Mouse (Mus musculus) testis, postnatal 10 days (tissue): ENCODE measurements around the gene Fthl17f.
"Not testable (repeated sequence)": the region's sequence is repeated elsewhere in the genome, so short reads cannot be mapped to it uniquely, and the experiment has no call there.

ENCODE experiments used
- DNase-seq: peaks from one replicate; pipeline ENCODE4 v3.0.0; 2021; ENCODE audit warnings: low spot score

Gene Fthl17f

GRCm38 (mm10) chrX:9062715-9063114 lies at the start of gene Fthl17f:
Gene Fthl17f (plus strand): TSS chrX:9063015.
- not testable (repeated sequence) for DNase-seq

- DNase-seq: no peak
These were observed 46.7 kb upstream of the Fthl17f start for GRCm38 (mm10) chrX:9016079-9016478.

GRCm38 (mm10) chrX:9019481-9019880 lies 43.3 kb upstream of the Fthl17f start:
- no peak for DNase-seq

- DNase-seq: not testable (repeated sequence)
These were observed 29.6 kb upstream of the Fthl17f start, which contains the start of gene Fthl17e for GRCm38 (mm10) chrX:9033193-9033592. Gene Fthl17e (plus strand): TSS chrX:9033493.

GRCm38 (mm10) chrX:9041611-9042010 lies 21.2 kb upstream of the Fthl17f start:
- DNase-seq: peak; percentile 41

GRCm38 (mm10) chrX:9060952-9061351 lies 1.9 kb upstream of the Fthl17f start:
- DNase-seq: peak; percentile 78

GRCm38 (mm10) chrX:9062101-9062500 lies 714 bp upstream of the Fthl17f start:
- DNase-seq: no peak

- peak; percentile 85 for DNase-seq
These were observed 14.9 kb downstream of the Fthl17f start for GRCm38 (mm10) chrX:9077699-9078098.

- not testable (repeated sequence) for DNase-seq
These were observed 32.3 kb downstream of the Fthl17f start for GRCm38 (mm10) chrX:9095066-9095465.

- no peak for DNase-seq
These were observed 41.4 kb downstream of the Fthl17f start, which contains the start of gene 4930402K13Rik for GRCm38 (mm10) chrX:9104262-9104661. Gene 4930402K13Rik (plus strand): TSS chrX:9104562.

GRCm38 (mm10) chrX:9110381-9110780 lies 47.6 kb downstream of the Fthl17f start:
- no peak for DNase-seq
